Mouse (Mus musculus) Muller cell, postnatal 12 days (primary cell): Measurements from ENCODE around the gene Pim1.
"Not testable (repeated sequence)": the region's sequence is repeated elsewhere in the genome, so short reads cannot be mapped to it uniquely, and the experiment has no call there.

Experiments used
- DNase-seq: peaks from one replicate; pipeline ENCODE4 v3.0.0-alpha.2; 2015; ENCODE audit errors: inconsistent ontology term

Gene Pim1

DNA sequence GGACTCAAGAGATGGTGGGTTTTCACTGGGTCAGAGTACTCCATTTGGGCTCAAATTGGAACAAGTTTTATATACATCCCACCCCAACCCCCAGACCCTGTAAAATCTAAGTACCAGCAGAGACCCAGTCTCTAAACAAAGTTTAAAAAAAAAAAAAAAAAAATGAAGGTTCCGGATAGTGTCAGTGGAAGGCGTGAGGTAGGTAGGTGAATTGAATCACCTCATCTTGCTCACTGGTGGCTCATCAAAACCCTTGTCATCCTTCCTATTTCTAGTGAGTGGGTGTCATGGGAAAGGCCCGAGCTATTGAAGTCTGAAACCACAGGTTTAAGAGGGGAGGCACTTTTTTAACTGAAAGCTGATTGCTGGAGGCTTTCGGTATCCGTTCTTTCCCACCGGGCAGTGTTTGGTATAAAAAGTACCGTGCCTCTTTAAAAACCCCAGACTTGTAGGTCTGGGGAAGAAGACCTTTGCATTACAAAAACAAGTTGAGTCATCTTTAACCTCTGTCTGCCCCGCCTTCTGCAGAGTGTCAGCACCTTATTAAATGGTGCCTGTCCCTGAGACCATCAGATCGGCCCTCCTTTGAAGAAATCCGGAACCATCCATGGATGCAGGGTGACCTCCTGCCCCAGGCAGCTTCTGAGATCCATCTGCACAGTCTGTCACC is 3.6 kb downstream of the Pim1 start:
- no peak for DNase-seq

- no peak for DNase-seq
These were observed 4.2 kb downstream of the Pim1 start for GRCm38 (mm10) chr17:29494732-29495076.

- DNase-seq: no peak
These were observed 5.9 kb downstream of the Pim1 start for GRCm38 (mm10) chr17:29496211-29497070.

GRCm38 (mm10) chr17:29497071-29497354 is 6.5 kb downstream of the Pim1 start:
- no peak for DNase-seq

- DNase-seq: not testable (repeated sequence)
These were observed 6.9 kb downstream of the Pim1 start for GRCm38 (mm10) chr17:29497481-29497880.

- no peak for DNase-seq
These were observed 7.5 kb downstream of the Pim1 start for GRCm38 (mm10) chr17:29498028-29498427.

- DNase-seq: not testable (repeated sequence)
These were observed 8.4 kb downstream of the Pim1 start for GRCm38 (mm10) chr17:29498952-29499351.

DNA sequence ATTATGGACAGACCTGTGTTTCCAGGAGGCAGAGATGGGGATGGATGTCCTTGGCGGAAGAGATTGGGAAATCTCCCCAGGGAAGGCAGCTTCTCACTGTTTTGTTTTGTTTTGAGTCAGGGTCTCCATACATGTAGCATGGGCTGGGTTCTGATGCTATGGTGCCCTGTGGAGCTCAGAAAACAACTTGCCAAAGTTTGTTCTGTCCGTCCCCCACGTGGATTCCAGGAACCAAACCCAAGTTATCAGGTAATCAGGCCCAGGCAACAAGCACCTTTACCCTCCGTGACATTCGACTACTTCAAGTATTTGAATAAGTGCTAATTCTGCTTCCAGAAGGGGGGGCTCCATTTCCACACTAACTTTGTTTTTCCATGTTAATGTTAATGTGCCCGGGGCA is 9.0 kb downstream of the Pim1 start:
- no peak for DNase-seq

GRCm38 (mm10) chr17:29500243-29500740 is 9.7 kb downstream of the Pim1 start:
- no peak for DNase-seq

- DNase-seq: no peak
These were observed 10.4 kb downstream of the Pim1 start for GRCm38 (mm10) chr17:29500802-29501469.

GRCm38 (mm10) chr17:29502005-29502668 is 11.6 kb downstream of the Pim1 start:
- DNase-seq: no peak

GRCm38 (mm10) chr17:29502669-29503665 is 12.4 kb downstream of the Pim1 start:
- DNase-seq: no peak

- DNase-seq: no peak
These were observed 13.1 kb downstream of the Pim1 start for GRCm38 (mm10) chr17:29503700-29504099.

- DNase-seq: no peak
These were observed 18.5 kb downstream of the Pim1 start for GRCm38 (mm10) chr17:29508927-29509608.

- DNase-seq: no peak
These were observed 20.1 kb downstream of the Pim1 start for GRCm38 (mm10) chr17:29510691-29511090.

DNA sequence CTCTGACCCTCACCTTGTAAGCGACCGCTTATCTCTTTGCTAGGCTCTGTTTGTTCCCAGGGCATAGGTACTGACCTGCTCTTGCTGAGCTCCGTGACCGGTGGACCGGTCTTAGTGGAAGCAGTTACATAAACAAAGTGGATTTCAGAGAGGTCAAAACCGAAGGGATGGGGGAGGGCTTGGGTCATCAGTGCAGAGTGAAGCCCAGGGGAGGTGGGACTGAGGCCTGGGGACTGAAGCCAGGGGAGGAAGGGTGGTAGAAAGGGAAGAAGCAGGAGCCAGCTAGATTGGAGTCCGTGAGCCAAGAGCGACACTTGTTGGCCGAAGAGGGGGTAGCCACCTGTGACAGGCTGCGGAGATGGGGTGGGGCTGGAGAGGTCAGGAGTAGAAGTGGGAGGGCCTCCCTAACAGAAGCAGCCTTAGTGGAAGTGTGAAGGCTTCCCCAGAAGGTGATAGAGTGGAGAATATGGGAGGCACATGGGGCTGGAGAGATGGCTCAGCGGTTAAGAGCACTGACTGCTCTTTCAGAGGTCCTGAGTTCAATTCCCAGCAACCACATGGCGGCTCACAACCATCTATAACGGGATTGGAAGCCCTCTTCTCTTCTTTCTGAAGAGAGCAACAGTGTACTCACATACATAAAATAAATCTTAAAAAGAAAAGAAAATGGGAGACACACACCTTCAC is 22.6 kb downstream of the Pim1 start:
- DNase-seq: peak; percentile 73

DNA sequence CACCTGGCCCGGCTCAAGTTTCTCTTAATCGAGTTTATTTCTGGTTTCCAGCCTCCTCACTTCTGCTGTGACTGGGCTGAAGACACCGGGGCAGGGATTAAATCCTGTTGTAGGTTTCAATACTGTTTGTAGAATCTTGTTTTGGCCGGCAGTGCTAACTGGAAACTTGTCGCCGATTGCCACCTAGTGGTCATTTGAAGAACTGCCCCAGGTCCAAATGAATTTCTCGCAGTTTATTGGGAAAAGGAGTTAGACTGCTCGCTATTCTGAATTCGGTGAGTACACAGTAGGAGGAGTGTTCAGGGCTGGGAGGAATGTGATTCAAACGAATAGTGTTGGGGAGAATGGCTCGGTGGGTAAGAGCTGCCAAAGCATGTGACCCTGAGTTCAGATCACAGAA is 23.9 kb downstream of the Pim1 start:
- DNase-seq: peak; percentile 74

DNA sequence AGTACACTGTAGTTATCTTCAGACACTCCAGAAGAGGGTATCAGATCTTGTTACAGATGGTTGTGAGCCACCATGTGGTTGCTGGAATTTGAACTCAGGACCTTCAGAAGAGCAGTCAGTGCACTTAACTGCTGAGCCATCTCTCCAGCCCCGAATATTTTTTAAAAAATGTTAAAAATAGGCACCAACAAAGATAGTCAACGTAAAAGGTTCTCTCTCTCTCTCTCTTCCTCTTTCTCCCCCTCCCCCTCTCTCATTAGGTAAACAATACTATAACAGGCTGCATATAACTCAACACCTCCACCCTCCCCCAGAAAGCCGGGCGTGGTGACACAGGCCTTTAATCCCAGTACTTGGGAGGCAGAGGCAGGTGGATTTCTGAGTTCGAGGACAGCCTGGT is 28.1 kb downstream of the Pim1 start:
- not testable (repeated sequence) for DNase-seq

- DNase-seq: no peak
These were observed 29.2 kb downstream of the Pim1 start for GRCm38 (mm10) chr17:29519731-29520130.

DNA sequence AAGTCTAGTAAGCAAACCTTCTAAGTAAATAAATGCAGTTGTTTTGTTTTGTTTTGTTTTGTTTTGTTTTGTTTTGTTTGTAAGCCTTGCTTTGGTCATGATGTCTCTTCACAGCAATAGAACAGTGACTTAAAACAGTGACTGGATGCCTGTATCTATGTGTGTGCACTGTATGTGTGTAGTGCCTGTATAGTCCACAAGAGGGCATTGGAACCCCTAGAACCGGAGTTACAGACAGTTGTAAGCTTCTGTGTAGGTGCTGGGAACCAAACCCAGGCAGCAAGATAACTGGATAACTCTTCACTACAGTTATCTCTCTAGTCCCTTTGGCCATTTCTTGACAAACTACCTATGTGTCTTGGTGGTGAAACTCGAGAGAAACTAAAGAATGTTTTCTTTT is 35.1 kb downstream of the Pim1 start:
- no peak for DNase-seq
